Mouse (Mus musculus): Measurements from ENCODE around the gene Jph4. TPM values are rescaled to one million over a fixed set of nuclear protein-coding genes. Genes with fewer than 3 reads are reported as not detected.

Jph4 gene
- polyA plus RNA-seq, 1 experiment from 2014 or later = 0.92 TPM

DNA sequence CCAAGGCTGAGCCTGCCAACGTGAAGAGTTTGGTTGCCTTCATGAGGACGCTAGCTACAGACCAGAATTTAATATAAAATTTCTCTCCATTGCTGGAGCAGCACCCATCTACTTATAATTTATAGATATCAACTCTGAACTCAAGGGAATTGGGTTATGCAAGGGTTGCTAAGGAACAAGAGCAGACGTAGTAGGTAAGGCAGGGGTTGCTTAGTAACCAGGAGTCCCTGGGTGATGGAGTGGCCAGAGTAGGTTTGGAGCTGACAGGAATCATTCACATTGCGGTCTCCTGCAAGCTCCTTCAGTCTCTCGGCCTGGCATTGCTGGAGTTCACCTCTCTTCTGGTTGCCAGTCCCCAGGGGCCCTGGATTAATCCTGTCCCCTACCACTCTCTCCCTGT lies 32.3 kb upstream of the Jph4 start:
- in situ Hi-C loops (cut with MboI; ENCODE audit: low pct_unique_long_range_greater_than_20kb) = loop anchor here (10.0 kb wide), 1 partner anchor 286 kb away; no protein-coding TSS in a partner anchor
- peaks cover 38% of the 10 kb centered on the region for H3K27me3 ChIP-seq
- TF ChIP-seq CTCF (IDR thresholded peaks at IDR 0.05) = no peak
- POLR2A ChIA-PET = no interaction called here
- DNase-seq (ENCODE audit: low read depth, low spot score) = no peak
- CTCF ChIA-PET = interaction anchor here (0.9 to 4.9 kb wide), 7 partner anchors 9 to 329 kb away, joined by 3 to 35 read pairs (median 5); partner anchors contain the start of gene Dhrs4
- ATAC-seq = no peak

DNA sequence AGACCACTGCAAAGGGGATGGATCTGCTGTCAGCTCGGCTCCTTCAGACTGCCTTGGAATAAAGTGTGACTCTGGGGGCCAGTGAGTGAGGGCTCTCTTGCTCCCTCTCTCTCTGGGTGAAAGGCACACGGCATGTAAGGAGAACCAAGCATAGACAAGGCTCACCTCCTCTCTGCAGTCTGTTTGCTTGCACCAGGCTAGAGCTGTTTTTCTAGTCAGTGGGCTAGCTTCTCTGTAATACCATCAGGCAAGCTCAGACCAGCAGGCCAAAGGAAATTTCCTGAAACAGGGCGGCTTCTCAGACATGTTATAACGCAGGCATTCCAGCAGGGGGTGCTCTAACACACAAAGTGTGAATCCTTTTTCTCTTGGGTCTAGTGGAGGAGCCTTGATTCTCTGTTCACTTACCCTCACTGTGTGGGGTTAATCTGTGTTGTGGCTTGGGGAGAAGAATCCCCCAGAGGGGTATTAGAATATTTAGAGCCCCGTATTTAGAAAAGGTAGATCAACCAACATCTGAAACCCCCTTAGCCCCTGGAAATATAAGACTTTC lies 31.7 kb upstream of the Jph4 start:
- peaks cover 41% of the 10 kb centered on the region for H3K27me3 ChIP-seq
- ATAC-seq (no peak), DNase-seq (ENCODE audit: low read depth, low spot score) (no peak)
- ChIA-PET CTCF (interaction anchor here (0.9 to 4.9 kb wide), 8 partner anchors 9 to 402 kb away, joined by 3 to 35 read pairs (median 5); partner anchors contain the start of gene Dhrs4), POLR2A (no interaction called here)
- TF ChIP-seq CTCF (IDR thresholded peaks at IDR 0.05) = peak; percentile 91
- in situ Hi-C loops (cut with MboI; ENCODE audit: low pct_unique_long_range_greater_than_20kb) = loop anchor here (10.0 kb wide), 1 partner anchor 286 kb away; no protein-coding TSS in a partner anchor

DNA sequence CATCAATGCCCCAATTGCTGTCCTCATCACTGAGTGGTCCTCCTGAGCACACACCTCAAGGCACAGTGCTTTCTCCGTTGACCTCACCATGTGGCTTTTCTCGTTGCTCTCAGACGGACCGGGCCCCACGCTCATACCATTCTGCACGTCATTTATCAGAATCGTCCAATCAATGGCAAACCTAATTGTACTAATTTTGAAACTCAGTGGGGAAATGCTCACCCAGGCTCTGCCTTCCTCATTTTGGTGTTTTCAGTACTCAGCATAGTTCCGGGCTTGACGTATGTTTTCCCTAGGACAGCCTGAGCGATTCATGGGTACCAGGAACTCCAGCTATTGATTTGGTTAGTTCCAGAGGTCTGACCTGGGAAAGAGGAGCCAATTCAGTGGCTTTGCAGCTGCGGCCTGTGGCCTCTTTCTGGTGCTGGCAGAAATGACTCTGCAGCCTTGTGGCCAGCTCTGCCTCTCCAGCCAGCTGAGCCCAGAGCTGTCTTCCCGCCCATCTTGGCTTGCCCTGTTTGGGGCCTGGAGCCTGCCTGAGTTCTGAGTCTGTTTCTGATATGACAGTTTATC lies 30.2 kb upstream of the Jph4 start:
- in situ Hi-C loops (cut with MboI; ENCODE audit: low pct_unique_long_range_greater_than_20kb) = loop anchor here (10.0 kb wide), 1 partner anchor 288 kb away; no protein-coding TSS in a partner anchor
- CTCF ChIA-PET = interaction anchor here (1.8 to 4.9 kb wide), 4 partner anchors 11 to 292 kb away, joined by 5 to 35 read pairs (median 19); no protein-coding TSS in a partner anchor

DNA sequence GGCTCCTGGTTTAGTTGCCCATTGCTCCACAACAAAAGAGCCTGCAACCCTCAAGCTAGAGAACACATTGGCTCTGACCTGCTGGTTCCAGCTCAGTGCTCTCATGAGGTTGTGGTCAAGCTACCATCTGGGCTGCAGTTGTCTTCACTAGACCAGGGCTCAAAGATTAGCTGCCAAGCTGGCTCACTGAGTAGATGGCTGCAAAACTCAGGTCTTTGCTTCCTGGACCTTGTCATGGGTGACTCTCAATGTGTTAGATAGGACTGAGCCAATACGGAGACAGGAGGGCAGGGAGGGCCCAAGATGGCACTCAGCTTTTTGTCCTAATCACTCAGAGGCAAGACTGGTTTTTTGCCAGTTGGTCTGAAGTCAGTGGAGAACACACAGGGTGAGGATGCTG lies 29.6 kb upstream of the Jph4 start:
- in situ Hi-C loops (cut with MboI; ENCODE audit: low pct_unique_long_range_greater_than_20kb) = loop anchor here (10.0 kb wide), 1 partner anchor 288 kb away; no protein-coding TSS in a partner anchor
- no peak for TF ChIP-seq CTCF (IDR thresholded peaks at IDR 0.05)
- DNase-seq (ENCODE audit: low read depth, low spot score) (no peak), ATAC-seq (no peak)
- peaks cover 53% of the 10 kb centered on the region for H3K27me3 ChIP-seq
- POLR2A ChIA-PET = no interaction called here
- CTCF ChIA-PET = interaction anchor here (3.3 to 4.9 kb wide), 3 partner anchors 12 to 24 kb away, joined by 11 to 35 read pairs (median 27); no protein-coding TSS in a partner anchor

More for the DNA sequence above, 30.2 kb upstream of the Jph4 start:
- ATAC-seq (no peak), DNase-seq (ENCODE audit: low read depth, low spot score) (no peak)
- POLR2A ChIA-PET = no interaction called here
- peaks cover 47% of the 10 kb centered on the region for H3K27me3 ChIP-seq
- no peak for TF ChIP-seq CTCF (IDR thresholded peaks at IDR 0.05)

DNA sequence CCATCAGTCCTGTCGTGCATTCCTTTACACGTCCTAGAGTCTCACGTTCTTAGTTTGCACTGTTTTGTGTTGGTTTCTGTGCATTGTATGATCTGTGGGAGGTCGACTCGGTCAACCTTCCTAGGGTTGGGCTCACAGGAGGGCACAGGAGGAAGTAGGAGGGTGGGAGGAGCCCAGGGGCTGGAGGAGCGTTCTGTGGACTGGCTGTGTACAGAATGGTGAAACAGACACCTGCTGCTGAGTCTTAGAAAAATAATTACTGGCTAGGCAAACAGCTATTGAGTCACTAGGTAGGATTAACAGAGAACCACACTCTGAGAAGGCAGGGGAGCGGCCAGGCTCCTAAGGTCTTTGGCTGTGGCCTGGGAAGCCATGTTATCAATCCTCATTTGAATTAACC lies 22.6 kb upstream of the Jph4 start:
- ChIA-PET CTCF (no interaction called here), POLR2A (no interaction called here)
- H3K27me3 ChIP-seq = peaks cover 64% of the 10 kb centered on the region
- ATAC-seq = peak; percentile 39
- DNase-seq (ENCODE audit: low read depth, low spot score) = no peak
- TF ChIP-seq CTCF (IDR thresholded peaks at IDR 0.05) = no peak
- in situ Hi-C loops (cut with MboI; ENCODE audit: low pct_unique_long_range_greater_than_20kb) = no loop called here

DNA sequence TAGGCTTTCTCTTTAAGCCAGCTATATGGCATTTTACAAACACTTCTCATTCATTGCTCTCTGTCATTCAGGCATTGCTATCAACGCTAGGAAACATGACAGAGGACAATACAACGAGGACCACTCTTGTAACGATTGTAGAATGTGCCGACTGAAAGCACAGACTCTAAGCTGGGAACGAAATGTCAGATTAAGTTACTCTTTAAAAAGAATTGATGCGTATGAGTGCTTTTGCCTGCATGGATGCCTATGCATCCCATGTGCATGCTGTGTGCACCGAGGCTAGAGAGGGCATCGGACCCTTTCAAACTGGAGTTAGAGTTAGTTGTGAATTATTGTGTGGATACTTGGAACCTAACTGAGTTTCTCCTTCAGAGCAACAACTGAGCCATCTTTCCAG lies 18.9 kb upstream of the Jph4 start:
- no peak for TF ChIP-seq CTCF (IDR thresholded peaks at IDR 0.05)
- H3K27me3 ChIP-seq = peaks cover 52% of the 10 kb centered on the region
- CTCF ChIA-PET = no interaction called here
- POLR2A ChIA-PET = no interaction called here
- DNase-seq (ENCODE audit: low read depth, low spot score) (no peak), ATAC-seq (no peak)
- in situ Hi-C loops (cut with MboI; ENCODE audit: low pct_unique_long_range_greater_than_20kb) = no loop called here

DNA sequence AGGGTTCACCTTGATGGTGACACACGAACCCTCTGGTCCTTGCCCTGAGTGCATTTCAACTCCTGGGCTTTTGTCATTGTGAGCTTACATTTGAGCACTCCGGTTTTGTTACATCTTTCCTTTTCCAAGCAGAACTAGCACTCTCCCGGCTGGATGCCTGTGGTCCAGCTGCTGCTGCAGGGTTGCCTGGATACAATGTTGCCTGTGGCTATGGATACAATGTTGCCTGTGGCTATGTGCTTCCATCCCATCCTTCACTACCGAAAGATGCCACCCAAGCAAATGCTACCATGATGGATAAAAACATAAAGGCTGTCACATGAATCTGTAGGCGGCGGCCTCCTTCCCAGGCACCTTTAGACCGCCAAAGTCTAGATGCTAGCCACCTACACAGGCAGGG lies 9.8 kb upstream of the Jph4 start:
- POLR2A ChIA-PET = no interaction called here

DNA sequence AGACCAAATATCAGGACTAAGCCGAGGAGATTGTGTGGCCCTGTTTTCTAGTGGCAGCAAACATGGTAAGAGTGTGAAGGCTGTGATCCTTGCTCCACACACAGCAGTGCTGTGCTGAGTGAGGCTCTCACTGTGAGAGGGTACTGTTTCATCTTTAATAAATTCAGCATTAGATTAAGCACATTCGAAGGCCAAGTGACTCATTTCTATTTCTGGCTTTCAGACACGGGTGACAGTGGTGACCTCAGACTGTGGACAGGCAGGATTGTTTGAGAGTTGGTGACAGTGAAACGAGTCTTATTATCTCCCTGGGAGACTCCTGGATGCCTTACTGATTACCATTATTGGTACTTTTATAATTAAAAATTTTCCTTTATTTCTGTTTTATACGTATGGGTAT lies 9.0 kb upstream of the Jph4 start:
- ChIA-PET POLR2A (no interaction called here), CTCF (interaction anchor here (8.0 kb wide), 1 partner anchor 22 kb away, joined by 35 read pairs; no protein-coding TSS in a partner anchor)
- in situ Hi-C loops (cut with MboI; ENCODE audit: low pct_unique_long_range_greater_than_20kb) = loop anchor here (10.0 kb wide), 1 partner anchor 409 kb away; no protein-coding TSS in a partner anchor
- no peak for ATAC-seq
- peaks cover 37% of the 10 kb centered on the region for H3K27me3 ChIP-seq
- DNase-seq (ENCODE audit: low read depth, low spot score) = no peak
- TF ChIP-seq CTCF (IDR thresholded peaks at IDR 0.05) = no peak

More for the DNA sequence above, 9.8 kb upstream of the Jph4 start:
- ATAC-seq (no peak), DNase-seq (ENCODE audit: low read depth, low spot score) (no peak)
- no peak for TF ChIP-seq CTCF (IDR thresholded peaks at IDR 0.05)
- in situ Hi-C loops (cut with MboI; ENCODE audit: low pct_unique_long_range_greater_than_20kb) = loop anchor here (10.0 kb wide), 1 partner anchor 408 kb away; no protein-coding TSS in a partner anchor
- CTCF ChIA-PET = no interaction called here
- peaks cover 44% of the 10 kb centered on the region for H3K27me3 ChIP-seq

DNA sequence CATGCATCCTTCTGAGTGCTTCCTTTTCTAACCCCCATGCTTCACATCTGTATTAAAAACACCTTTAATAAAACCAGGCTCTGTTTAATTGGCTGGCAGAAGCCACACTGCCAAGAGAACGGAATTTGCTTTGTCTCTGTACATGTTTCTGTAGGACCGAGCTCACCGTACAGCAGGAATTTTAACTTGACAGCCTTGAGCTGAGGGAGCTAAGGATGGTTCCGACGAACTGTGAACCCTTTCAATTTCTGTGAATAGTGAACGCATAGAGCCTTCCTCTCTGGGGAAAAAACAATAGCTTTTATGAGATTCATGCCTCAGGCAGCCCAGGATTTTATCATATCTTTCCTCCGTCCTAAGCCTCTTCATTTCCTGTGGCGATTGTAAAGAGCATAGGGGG lies 5.6 kb upstream of the Jph4 start:
- peaks cover 35% of the 10 kb centered on the region for H3K27me3 ChIP-seq
- DNase-seq (ENCODE audit: low read depth, low spot score) (no peak), ATAC-seq (no peak)
- in situ Hi-C loops (cut with MboI; ENCODE audit: low pct_unique_long_range_greater_than_20kb) = loop anchor here (5.0 to 10.0 kb wide), 3 partner anchors 40 to 412 kb away; no protein-coding TSS in a partner anchor
- TF ChIP-seq CTCF (IDR thresholded peaks at IDR 0.05) = no peak
- CTCF ChIA-PET = interaction anchor here (1.0 to 8.0 kb wide), 9 partner anchors 9 to 101 kb away, joined by 3 to 38 read pairs (median 5); no protein-coding TSS in a partner anchor
- POLR2A ChIA-PET = interaction anchor here (0.9 kb wide), 1 partner anchor 100 kb away, joined by 3 read pairs; no protein-coding TSS in a partner anchor

DNA sequence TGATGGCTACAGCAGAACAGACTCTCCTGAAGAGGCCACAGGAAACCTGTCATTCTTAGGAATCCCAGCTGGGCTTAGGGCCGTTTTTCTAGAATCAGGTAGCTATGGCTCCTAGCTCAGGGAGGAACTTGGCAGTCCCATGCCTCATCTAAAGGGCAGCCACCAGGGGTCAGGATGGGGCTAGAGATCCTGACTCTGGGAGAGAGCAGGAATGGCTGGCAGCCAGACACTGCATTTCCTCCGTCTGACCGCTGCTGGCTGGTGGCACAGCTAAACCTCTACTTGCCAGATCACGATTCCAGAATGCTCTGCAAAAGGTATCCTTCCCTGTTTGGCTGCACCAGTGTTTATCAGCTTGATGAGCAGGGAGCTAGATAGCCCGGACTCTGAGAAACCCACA lies 5.2 kb upstream of the Jph4 start:
- in situ Hi-C loops (cut with MboI; ENCODE audit: low pct_unique_long_range_greater_than_20kb) = loop anchor here (5.0 to 10.0 kb wide), 3 partner anchors 40 to 413 kb away; no protein-coding TSS in a partner anchor
- no peak for TF ChIP-seq CTCF (IDR thresholded peaks at IDR 0.05)
- ChIA-PET CTCF (interaction anchor here (0.6 to 8.0 kb wide), 10 partner anchors 9 to 375 kb away, joined by 3 to 38 read pairs (median 4); no protein-coding TSS in a partner anchor), POLR2A (interaction anchor here (0.6 to 0.9 kb wide), 3 partner anchors 43 to 1061 kb away, joined by 3 to 8 read pairs (median 3); no protein-coding TSS in a partner anchor)
- peaks cover 34% of the 10 kb centered on the region for H3K27me3 ChIP-seq
- peak; percentile 48 for DNase-seq (ENCODE audit: low read depth, low spot score)
- ATAC-seq = peak; percentile 91
